Mouse (Mus musculus) CH12.LX (cell line): ENCODE data around the gene Hist1h3b. TPM values are rescaled to one million over a fixed set of nuclear protein-coding genes. Genes with fewer than 3 reads are reported as not detected.

Experiments used
- DNase-seq: peaks from one replicate; pipeline ENCODE4 v3.0.0-alpha.2; 2013; ENCODE audit errors: extremely low read depth
- H3K27ac ChIP-seq: 2 replicates; pipeline ENCODE4 v1.5.1; 2012; ENCODE audit warnings: low read depth, mild to moderate bottlenecking, control low read depth, moderate library complexity; ENCODE audit not compliant: insufficient read depth
- H3K27me3 ChIP-seq: replicated peaks from 2 replicates; pipeline ENCODE3; 2012; ENCODE audit warnings: inconsistent platforms
- H3K36me3 ChIP-seq, 2 experiments: replicated peaks in 1 of 2; 2 replicates each; pipeline versions ENCODE3 to v1.6.1; 2012; ENCODE audit warnings: inconsistent platforms in 1 of 2, low read length in 1 of 2, mild to moderate bottlenecking in 1 of 2, mixed read lengths in 1 of 2, moderate library complexity in 1 of 2; ENCODE audit not compliant: control insufficient read depth in 1 of 2, insufficient read depth in 1 of 2
- H3K4me1 ChIP-seq, 2 experiments: 2 replicates each; pipeline ENCODE4 v1.6.1; 2012; ENCODE audit warnings: inconsistent platforms in 1 of 2, moderate library complexity in 1 of 2; ENCODE audit not compliant: insufficient read depth in 2 of 2, control insufficient read depth in 1 of 2
- H3K4me2 ChIP-seq: 2 replicates; pipeline ENCODE4 v1.6.1; 2012; ENCODE audit warnings: low read depth, mild to moderate bottlenecking, control low read depth; ENCODE audit not compliant: poor library complexity, insufficient read depth, severe bottlenecking
- H3K4me3 ChIP-seq, 3 experiments: fragments of 150-350 bp in 1 of 3; sonication (generic) in 1 of 3; replicated peaks in 1 of 3; 2 replicates each; pipeline versions ENCODE3 to v1.5.1; 2011 to 2012; ENCODE audit warnings: low read depth in 2 of 3, low read length in 2 of 3, mild to moderate bottlenecking in 2 of 3, moderate library complexity in 2 of 3, control low read depth in 1 of 3, improper control_type of control experiment in 1 of 3, inconsistent platforms in 1 of 3, mixed read lengths in 1 of 3; ENCODE audit not compliant: poor library complexity in 1 of 3
- H3K79me2 ChIP-seq: replicated peaks from 2 replicates; pipeline ENCODE4 v1.6.1; 2012; ENCODE audit warnings: mild to moderate bottlenecking, moderate library complexity; ENCODE audit not compliant: control insufficient read depth, poor library complexity, insufficient read depth, severe bottlenecking; ENCODE audit errors: extremely low read depth
- H3K9ac ChIP-seq: 2 replicates; pipeline ENCODE4 v1.6.1; 2012; ENCODE audit warnings: low read depth, mild to moderate bottlenecking, control low read depth, moderate library complexity; ENCODE audit not compliant: insufficient read depth
- H3K9me3 ChIP-seq: replicated peaks from 2 replicates; pipeline ENCODE3; 2012; ENCODE audit warnings: low read length, inconsistent platforms, mixed read lengths
- BHLHE40 ChIP-seq: IDR thresholded peaks from 2 replicates; pipeline ENCODE4 v1.6.1; 2011; ENCODE audit warnings: mild to moderate bottlenecking, low read depth, low read length, improper control_type of control experiment
- CHD1 ChIP-seq: IDR thresholded peaks from 2 replicates; pipeline ENCODE4 v1.6.1; 2012; ENCODE audit warnings: low read depth, low read length, improper control_type of control experiment, inconsistent platforms
- CHD2 ChIP-seq: IDR thresholded peaks from 2 replicates; pipeline ENCODE4 v1.6.1; 2011; ENCODE audit warnings: low read length, improper control_type of control experiment
- CTCF ChIP-seq, 2 experiments: IDR thresholded peaks in 1 of 2; conservative IDR thresholded peaks in 1 of 2; 2 replicates each; pipeline ENCODE4 v1.5.1; 2011 to 2012; ENCODE audit warnings: low read depth in 2 of 2, low read length in 2 of 2, improper control_type of control experiment in 1 of 2, inconsistent platforms in 1 of 2, mild to moderate bottlenecking in 1 of 2, moderate library complexity in 1 of 2
- E2F4 ChIP-seq: IDR thresholded peaks from 2 replicates; pipeline ENCODE4 v1.6.1; 2011; ENCODE audit warnings: low read depth, low read length, improper control_type of control experiment; ENCODE audit not compliant: insufficient replicate concordance
- ELF1 ChIP-seq: IDR thresholded peaks from 2 replicates; pipeline ENCODE4 v1.6.1; 2014; ENCODE audit warnings: low read depth, mild to moderate bottlenecking, inconsistent platforms, low read length, improper control_type of control experiment
- ETS1 ChIP-seq: conservative IDR thresholded peaks from 2 replicates; pipeline ENCODE4 v1.6.1; 2012; ENCODE audit warnings: low read depth, mild to moderate bottlenecking, inconsistent platforms, low read length, improper control_type of control experiment, moderate library complexity
- IRF4 ChIP-seq: IDR thresholded peaks from 2 replicates; pipeline ENCODE4 v1.6.1; 2014; ENCODE audit warnings: low read depth, mild to moderate bottlenecking, inconsistent platforms, low read length, improper control_type of control experiment
- JUN ChIP-seq: IDR thresholded peaks from 2 replicates; pipeline ENCODE4 v1.6.1; 2011; ENCODE audit warnings: low read depth, mild to moderate bottlenecking, low read length, improper control_type of control experiment, moderate library complexity; ENCODE audit not compliant: insufficient read depth
- JUND ChIP-seq: conservative IDR thresholded peaks from 2 replicates; pipeline ENCODE4 v1.6.1; 2011; ENCODE audit warnings: low read depth, low read length, improper control_type of control experiment
- MAFK ChIP-seq: IDR thresholded peaks from 2 replicates; pipeline ENCODE4 v1.6.1; 2011; ENCODE audit warnings: low read length, improper control_type of control experiment; ENCODE audit not compliant: insufficient replicate concordance
- MAX ChIP-seq: IDR thresholded peaks from 2 replicates; pipeline ENCODE4 v1.6.1; 2011; ENCODE audit warnings: low read length, improper control_type of control experiment
- MAZ ChIP-seq: IDR thresholded peaks from 2 replicates; pipeline ENCODE4 v1.6.1; 2012; ENCODE audit warnings: low read depth, mild to moderate bottlenecking, inconsistent platforms, low read length, improper control_type of control experiment, moderate library complexity
- MEF2A ChIP-seq: IDR thresholded peaks from 2 replicates; pipeline ENCODE4 v1.6.1; 2014; ENCODE audit warnings: low read depth, mild to moderate bottlenecking, inconsistent platforms, low read length, improper control_type of control experiment, borderline replicate concordance
- MYC ChIP-seq: IDR thresholded peaks from 2 replicates; pipeline ENCODE4 v1.6.1; 2011; ENCODE audit warnings: low read depth, mild to moderate bottlenecking, improper control_type of control experiment, low read length
- RAD21 ChIP-seq: IDR thresholded peaks from 2 replicates; pipeline ENCODE4 v1.6.1; 2011; ENCODE audit warnings: low read depth, mild to moderate bottlenecking, low read length, improper control_type of control experiment, moderate library complexity
- SMC3 ChIP-seq: IDR thresholded peaks from 2 replicates; pipeline ENCODE4 v1.6.1; 2011; ENCODE audit warnings: low read depth, low read length, improper control_type of control experiment
- TCF12 ChIP-seq: IDR thresholded peaks from 2 replicates; pipeline ENCODE4 v1.6.1; 2014; ENCODE audit warnings: low read depth, mild to moderate bottlenecking, inconsistent platforms, low read length, improper control_type of control experiment
- USF1 ChIP-seq: IDR thresholded peaks from 2 replicates; pipeline ENCODE4 v1.6.1; 2014; ENCODE audit warnings: low read depth, mild to moderate bottlenecking, inconsistent platforms, low read length, improper control_type of control experiment
- USF2 ChIP-seq: conservative IDR thresholded peaks from 2 replicates; pipeline ENCODE4 v1.6.1; 2011; ENCODE audit warnings: low read depth, low read length, improper control_type of control experiment
- ZC3H11A ChIP-seq: IDR thresholded peaks from 2 replicates; pipeline ENCODE4 v1.6.1; 2012; ENCODE audit warnings: low read depth, mild to moderate bottlenecking, inconsistent platforms, low read length, improper control_type of control experiment
- ZKSCAN1 ChIP-seq: IDR thresholded peaks from 2 replicates; pipeline ENCODE4 v1.6.1; 2012; ENCODE audit warnings: low read depth, inconsistent platforms, low read length, improper control_type of control experiment, borderline replicate concordance
- ZNF384 ChIP-seq: IDR thresholded peaks from 2 replicates; pipeline ENCODE4 v1.6.1; 2012; ENCODE audit warnings: low read depth, low read length, improper control_type of control experiment, inconsistent platforms
- dilution Hi-C: fragments of 300-500 bp; cut with MboI; formaldehyde crosslinking; loops from 2 replicates; pipeline ENCODE4 v1.14.3; 2020; ENCODE audit warnings: low sequenced_read_pairs; ENCODE audit not compliant: extremely low pct_unique_long_range_greater_than_20kb, extremely low pct_ligation_motif_present
- in situ Hi-C: fragments of 300-500 bp; cut with MboI; formaldehyde crosslinking; loops from 3 replicates; pipeline ENCODE4 v1.14.3; 2019; ENCODE audit warnings: low sequenced_read_pairs, low pct_ligation_motif_present, low pct_unique_long_range_greater_than_20kb, mixed read lengths
- polyA plus RNA-seq: library from polyadenylated mRNA; unstranded; fragments of >175 nt; gene quantifications from 2 replicates; pipeline ENCODE4 v1.2.1, GENCODE M21; 2012; ENCODE audit warnings: low read depth; ENCODE audit not compliant: insufficient read length
- total RNA-seq, 2 experiments: library from RNA; depleted of rRNA; stranded (reverse); fragments of 300-350 nt in 1 of 2; fragments of >200 nt in 1 of 2; gene quantifications; 2 replicates each; pipeline ENCODE4 v1.2.3; 2012 to 2014

The Hist1h3b gene
- total and polyA plus RNA-seq, 3 experiments = 5.5 to 2,096 (median 44.0) TPM

GRCm38 (mm10) chr13:23730479-23730878 lies 21.6 kb upstream of the Hist1h3b start:
- no peak for DNase-seq
- dilution Hi-C loops = no loop called here
- H3K27ac ChIP-seq = no peak overlapping the region
- H3K27me3 ChIP-seq = no peaks in the 10 kb centered on the region
- H3K9ac ChIP-seq = no peak overlapping the region
- no peak overlapping the region for H3K4me2 ChIP-seq
- no peaks in the 10 kb centered on the region for H3K79me2 ChIP-seq
- H3K4me1 ChIP-seq = no peaks in the 10 kb centered on the region
- in situ Hi-C loops = no loop called here
- H3K9me3 ChIP-seq = no peaks in the 10 kb centered on the region
- no peaks in the 10 kb centered on the region for H3K36me3 ChIP-seq
- TF ChIP-seq USF1 (no peak), USF2 (no peak), RAD21 (no peak), E2F4 (no peak), ELF1 (no peak), TCF12 (no peak), ETS1 (no peak), JUN (no peak), CHD1 (no peak), BHLHE40 (no peak)
- TF ChIP-seq, all 38 proteins: peak for 0
- no peak overlapping the region for H3K4me3 ChIP-seq

- Histone ChIP-seq H3K36me3 (no peaks in the 10 kb centered on the region), H3K4me1 (no peaks in the 10 kb centered on the region), H3K27me3 (no peaks in the 10 kb centered on the region), H3K9me3 (no peaks in the 10 kb centered on the region), H3K79me2 (no peaks in the 10 kb centered on the region), H3K4me3 (no peak overlapping the region)
- dilution Hi-C loops = no loop called here
- no peak for DNase-seq
- in situ Hi-C loops = no loop called here
- TF ChIP-seq ZC3H11A (peak; percentile 76), MAZ (no peak), RAD21 (peak; percentile 95), ZKSCAN1 (no peak), MAX (peak; percentile 88), MEF2A (no peak), MYC (peak; percentile 95), ZNF384 (no peak), SMC3 (peak; percentile 95), BHLHE40 (peak; percentile 87), JUND (0 out of 2 replicates have a peak, but pooled peaks have one; percentile 38), IRF4 (no peak), CHD2 (no peak), CTCF (conservative IDR thresholded peaks at IDR 0.05 in 1 of 2, IDR thresholded peaks at IDR 0.05 in 1 of 2; ENCODE audit: low read depth in 2 of 2, low read length in 2 of 2) (peak; percentile 62 to 97), MAFK (no peak)
- TF ChIP-seq, all 38 proteins: peak for 8
- no peak overlapping the region for H3K4me2 ChIP-seq
- H3K27ac ChIP-seq = no peak overlapping the region
- no peak overlapping the region for H3K9ac ChIP-seq
These were observed 19.8 kb upstream of the Hist1h3b start for GRCm38 (mm10) chr13:23732156-23732804.
